Mouse (Mus musculus) embryonic fibroblast, embryonic 13.5 days (primary cell): ENCODE results near the gene Fam184b.

Experiments
- CTCF ChIP-seq: IDR thresholded peaks from 2 replicates; pipeline ENCODE4 v1.5.1; 2011; ENCODE audit warnings: mild to moderate bottlenecking, control low read depth, low read length, moderate library complexity, borderline replicate concordance; ENCODE audit not compliant: insufficient read depth
- POLR2A ChIP-seq: IDR thresholded peaks from 2 replicates; pipeline ENCODE4 v1.6.1; 2011; ENCODE audit warnings: low read depth, mild to moderate bottlenecking, control low read depth, low read length, moderate library complexity

DNA sequence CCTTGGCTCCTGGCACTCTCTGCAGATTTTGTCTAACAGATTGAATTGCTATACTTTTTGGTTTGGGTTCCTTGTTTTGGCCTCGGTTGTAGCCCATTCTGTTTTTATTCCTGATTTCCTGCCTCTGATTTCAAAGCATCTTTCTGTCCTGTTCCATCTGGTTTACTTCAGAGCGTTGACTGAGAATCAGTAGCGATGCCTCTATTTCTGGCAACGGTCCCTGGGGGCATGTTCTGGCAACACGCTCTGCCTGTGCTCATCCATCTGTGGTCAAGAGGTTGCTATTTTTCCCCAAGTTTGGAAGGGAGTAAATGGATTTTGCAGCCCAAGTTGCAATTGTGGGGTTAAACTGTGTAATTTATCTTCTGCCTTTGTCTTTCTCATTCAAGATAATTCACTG, 96.0 kb downstream of the Fam184b start:
- TF ChIP-seq CTCF (no peak), POLR2A (no peak)
